Mouse (Mus musculus) small intestine, adult 2 months (tissue): Measurements from ENCODE around the gene Fbxl7. TPM values are rescaled to one million over a fixed set of nuclear protein-coding genes. Genes with fewer than 3 reads are reported as not detected.

Experiments
- H3K27ac ChIP-seq: fragments of 200-500 bp; 2 replicates; pipeline ENCODE4 v1.5.1; 2012; ENCODE audit warnings: low read depth, low read length, control low read depth, inconsistent platforms; ENCODE audit not compliant: insufficient read depth
- H3K27me3 ChIP-seq: fragments of 200-500 bp; 2 replicates; pipeline ENCODE4 v1.6.1; 2012; ENCODE audit warnings: mild to moderate bottlenecking, moderate library complexity, low read length, inconsistent platforms; ENCODE audit not compliant: control insufficient read depth, insufficient read depth
- H3K36me3 ChIP-seq: fragments of 200-500 bp; 2 replicates; pipeline ENCODE4 v1.6.1; 2012; ENCODE audit warnings: mild to moderate bottlenecking, low read length, control low read depth, inconsistent platforms; ENCODE audit not compliant: control insufficient read depth, insufficient read depth
- H3K4me1 ChIP-seq: fragments of 200-500 bp; 2 replicates; pipeline ENCODE4 v1.6.1; 2012; ENCODE audit warnings: low read length, inconsistent platforms, mixed read lengths; ENCODE audit not compliant: control insufficient read depth, insufficient read depth, insufficient read length
- H3K4me3 ChIP-seq: fragments of 200-500 bp; 2 replicates; pipeline ENCODE4 v1.5.1; 2012; ENCODE audit warnings: low read depth, mild to moderate bottlenecking, control low read depth, inconsistent platforms, low read length, moderate library complexity
- CTCF ChIP-seq: fragments of 200-500 bp; IDR thresholded peaks from 2 replicates; pipeline ENCODE4 v1.5.1; 2012; ENCODE audit warnings: low read depth, mild to moderate bottlenecking, control low read depth, inconsistent platforms, low read length, moderate library complexity, mixed read lengths; ENCODE audit not compliant: insufficient replicate concordance, insufficient read length; ENCODE audit errors: extremely low read depth
- POLR2A ChIP-seq: fragments of 200-500 bp; IDR thresholded peaks from 2 replicates; pipeline ENCODE4 v1.6.1; 2012; ENCODE audit warnings: low read depth, mild to moderate bottlenecking, control low read depth, inconsistent platforms, low read length, moderate library complexity
- WGBS: fragments of 180-500 bp; shearing (Covaris S2); methylation state at CpG from one replicate; pipeline ENCODE4 v1.1.7; 2018; 5-methylcytosine and 5-hydroxymethylcytosine counted together
- polyA plus RNA-seq: library from polyadenylated mRNA; depleted of rRNA; stranded (reverse); fragments of >200 nt; gene quantifications from 2 replicates; pipeline ENCODE4 v1.2.3, GENCODE M21; 2012

Gene Fbxl7
- polyA plus RNA-seq, 1 experiment = 1.2 TPM

DNA sequence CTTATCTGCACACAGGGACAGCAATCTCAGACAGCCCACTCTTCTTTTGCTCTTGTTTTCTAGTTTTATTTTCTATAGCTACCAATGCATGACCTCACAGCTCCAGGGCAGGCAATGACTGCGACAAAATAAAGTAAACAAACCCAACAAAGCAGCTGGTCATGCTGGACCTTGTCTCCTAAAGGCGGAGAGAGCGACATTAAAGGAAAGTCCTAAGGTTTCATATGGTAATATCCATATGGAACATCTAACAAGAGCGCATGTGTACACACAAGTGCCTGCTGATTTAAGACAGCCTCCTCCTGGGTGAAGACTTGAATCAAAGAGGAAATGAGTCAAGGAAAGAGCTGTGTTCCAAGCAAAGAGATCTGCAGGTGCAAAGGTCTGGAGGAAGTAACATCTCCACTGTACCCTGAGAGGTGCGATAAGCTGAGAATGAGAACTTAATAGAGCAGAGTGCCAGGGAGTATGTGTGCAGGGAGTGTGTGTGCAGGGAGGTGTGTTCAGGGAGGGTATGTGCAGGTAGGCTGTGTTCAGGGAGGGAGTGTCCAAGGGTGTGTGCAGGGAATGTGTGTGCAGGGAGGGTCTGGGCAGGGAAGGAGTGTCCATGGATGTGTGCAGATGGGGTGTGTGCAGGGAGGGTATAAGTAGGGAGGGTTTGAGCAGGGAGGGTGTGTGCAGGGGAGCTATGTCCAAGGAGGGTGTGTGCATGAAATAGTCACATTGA, 193.3 kb downstream of the Fbxl7 start:
- H3K27ac ChIP-seq = no peak overlapping the region
- no peaks in the 10 kb centered on the region for H3K4me1 ChIP-seq
- WGBS = 28% methylated on average over 5 of the region's 5 CpGs
- H3K4me3 ChIP-seq = no peak overlapping the region
- H3K36me3 ChIP-seq = no peaks in the 10 kb centered on the region
- TF ChIP-seq POLR2A = no peak
- no peak for TF ChIP-seq CTCF
- no peaks in the 10 kb centered on the region for H3K27me3 ChIP-seq

DNA sequence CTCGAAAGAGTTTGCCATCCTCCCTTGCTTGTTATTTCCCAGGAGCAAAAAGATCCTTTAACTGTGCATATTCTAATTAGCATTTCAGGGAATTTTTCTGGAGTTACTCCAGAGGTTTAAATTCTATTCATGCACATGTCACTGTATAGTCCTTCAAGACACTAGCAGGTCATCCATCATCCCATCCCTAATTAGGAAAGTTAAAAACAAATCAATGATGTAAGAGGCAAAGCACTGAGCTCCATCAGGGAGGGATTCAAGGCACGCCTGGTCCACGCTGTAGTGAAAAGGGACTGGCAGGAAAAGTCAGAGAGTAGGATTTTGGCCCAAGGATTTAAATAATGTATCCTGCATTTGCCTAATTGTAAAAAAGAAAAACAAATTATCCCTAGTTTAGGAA, 202.3 kb downstream of the Fbxl7 start:
- TF ChIP-seq POLR2A = no peak
- no peak for TF ChIP-seq CTCF
- no peaks in the 10 kb centered on the region for H3K27me3 ChIP-seq
- no peak overlapping the region for H3K27ac ChIP-seq
- no peak overlapping the region for H3K4me3 ChIP-seq
- 62% methylated on average over 3 of the region's 3 CpGs for WGBS
- H3K4me1 ChIP-seq = no peaks in the 10 kb centered on the region
- H3K36me3 ChIP-seq = no peaks in the 10 kb centered on the region

DNA sequence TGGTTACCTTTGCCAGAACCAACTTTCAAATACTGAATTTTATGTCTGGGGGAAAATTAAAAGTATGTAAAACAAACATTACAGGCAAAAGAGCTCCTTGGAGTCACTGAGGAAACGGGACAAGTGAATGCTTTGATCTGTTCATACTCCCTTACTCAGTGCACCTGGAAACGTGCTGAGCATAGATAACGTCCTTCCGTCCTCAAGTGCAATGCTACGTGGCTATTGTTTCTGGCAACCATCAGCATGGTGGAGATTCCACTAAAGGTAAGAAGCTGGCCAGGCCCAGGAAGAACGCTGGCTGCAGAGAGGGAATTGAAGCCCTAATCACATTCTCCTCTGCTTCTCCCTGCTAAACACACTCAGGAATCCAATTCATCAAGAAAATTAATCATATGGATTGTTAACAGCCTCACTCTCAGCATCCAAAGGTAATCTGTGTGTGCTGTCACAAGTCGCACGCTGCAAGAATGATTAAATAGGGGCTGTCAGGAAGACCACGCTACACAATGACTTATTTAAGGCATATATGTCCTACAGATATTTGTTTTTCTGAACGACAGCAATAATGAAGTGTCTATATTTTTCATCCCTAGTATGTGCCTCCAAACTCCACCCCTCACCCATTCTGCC, 206.8 kb downstream of the Fbxl7 start:
- Histone ChIP-seq H3K27me3 (no peaks in the 10 kb centered on the region), H3K36me3 (no peaks in the 10 kb centered on the region), H3K4me1 (no peaks in the 10 kb centered on the region), H3K4me3 (no peak overlapping the region), H3K27ac (no peak overlapping the region)
- TF ChIP-seq POLR2A = no peak
- no peak for TF ChIP-seq CTCF
- WGBS = 53% methylated on average over 10 of the region's 10 CpGs

DNA sequence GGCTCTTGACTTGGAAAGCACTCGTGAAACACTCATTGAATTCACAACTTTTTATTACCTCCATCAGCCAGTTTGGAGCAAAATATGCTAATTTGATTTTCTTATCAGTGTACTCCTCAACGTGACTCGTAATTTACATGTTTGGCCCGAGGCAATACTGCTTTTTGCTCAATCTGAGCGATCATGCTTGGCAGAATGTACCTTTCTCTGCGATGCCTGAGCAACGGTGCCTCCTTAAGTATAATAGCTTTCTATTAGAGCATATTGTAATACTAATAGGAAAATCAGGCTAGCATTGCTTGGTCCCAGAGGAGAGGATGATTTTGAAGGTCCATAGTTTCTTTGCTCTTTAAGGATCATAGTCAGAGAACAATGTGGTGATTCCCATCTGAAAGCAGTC, 207.7 kb downstream of the Fbxl7 start:
- Histone ChIP-seq H3K27ac (no peak overlapping the region), H3K4me1 (no peaks in the 10 kb centered on the region), H3K36me3 (no peaks in the 10 kb centered on the region), H3K27me3 (no peaks in the 10 kb centered on the region), H3K4me3 (no peak overlapping the region)
- WGBS = 63% methylated on average over 7 of the region's 7 CpGs
- TF ChIP-seq CTCF (no peak), POLR2A (no peak)

DNA sequence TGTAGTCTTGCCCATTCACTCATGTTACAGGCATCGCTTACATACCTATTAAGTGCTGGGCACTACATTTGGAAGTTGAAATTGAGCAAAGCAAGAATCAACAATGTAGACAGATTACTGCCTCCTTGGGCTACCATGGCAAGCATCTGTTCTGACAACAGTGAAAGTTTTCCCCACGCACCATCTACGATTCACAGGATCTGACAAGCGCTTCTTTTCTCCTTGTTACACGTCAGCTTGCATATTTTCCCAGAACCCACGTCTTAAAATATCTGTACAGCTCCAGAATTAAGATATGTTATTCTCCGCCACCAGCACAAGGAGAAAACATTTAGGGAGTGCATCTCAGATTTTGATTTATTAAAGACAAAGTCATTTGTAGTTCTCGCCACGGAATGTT, 213.1 kb downstream of the Fbxl7 start:
- Histone ChIP-seq H3K36me3 (no peaks in the 10 kb centered on the region), H3K27me3 (no peaks in the 10 kb centered on the region), H3K27ac (no peak overlapping the region), H3K4me3 (no peak overlapping the region), H3K4me1 (no peaks in the 10 kb centered on the region)
- WGBS = 85% methylated on average over 9 of the region's 9 CpGs
- TF ChIP-seq POLR2A = no peak
- no peak for TF ChIP-seq CTCF

DNA sequence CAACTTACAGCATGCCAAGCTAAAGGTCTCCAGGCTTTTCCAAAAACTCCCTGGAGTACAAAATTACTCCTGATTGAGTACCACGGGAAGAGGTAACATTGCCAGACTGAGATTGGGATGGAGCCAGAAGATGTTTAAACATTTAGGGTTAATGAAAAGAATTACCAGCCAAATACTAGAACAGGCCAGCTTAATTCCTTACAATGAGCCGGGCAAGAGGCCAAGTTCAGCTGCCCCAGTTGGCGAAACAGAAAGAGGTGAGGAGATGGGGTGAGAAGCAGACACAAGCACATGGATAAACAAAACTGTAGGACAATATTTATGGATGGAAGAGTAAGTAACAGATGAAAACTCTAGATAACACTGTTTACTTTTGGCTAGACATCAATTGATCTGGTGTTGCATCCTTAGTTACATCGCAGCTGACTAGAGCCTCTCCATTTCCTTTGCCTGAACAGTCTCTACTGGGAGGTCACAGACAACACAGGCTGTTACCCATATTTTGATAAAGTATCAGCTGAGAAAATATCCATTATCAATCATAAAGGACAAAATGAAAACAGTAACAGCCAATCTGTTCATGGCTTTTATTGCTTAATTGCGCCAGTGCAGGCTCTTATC, 222.0 kb downstream of the Fbxl7 start:
- TF ChIP-seq POLR2A (no peak), CTCF (no peak)
- Histone ChIP-seq H3K27me3 (no peaks in the 10 kb centered on the region), H3K4me1 (no peaks in the 10 kb centered on the region), H3K27ac (no peak overlapping the region), H3K4me3 (no peak overlapping the region), H3K36me3 (no peaks in the 10 kb centered on the region)
- WGBS = 28% methylated on average over 5 of the region's 5 CpGs

DNA sequence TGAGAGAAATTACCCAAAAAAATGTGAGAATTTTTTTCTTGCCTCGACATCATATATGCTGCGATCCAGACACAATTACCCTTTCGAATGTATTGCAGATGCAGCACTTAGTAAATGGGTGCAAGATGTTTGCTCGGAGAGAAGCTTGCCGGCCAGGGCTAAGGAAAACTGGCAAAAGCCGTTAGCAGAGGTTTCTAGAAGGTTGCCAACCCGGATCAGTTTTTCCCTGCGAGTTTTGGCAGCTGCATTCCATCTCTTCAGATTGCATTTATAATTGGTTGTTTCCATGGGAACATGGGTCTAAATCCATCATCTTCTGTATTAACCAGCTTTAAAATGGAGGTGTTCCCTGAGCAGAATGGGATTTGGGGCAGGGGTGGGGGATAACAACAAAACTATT, 240.4 kb downstream of the Fbxl7 start:
- TF ChIP-seq CTCF = no peak
- no peak for TF ChIP-seq POLR2A
- Histone ChIP-seq H3K4me1 (no peaks in the 10 kb centered on the region), H3K36me3 (no peaks in the 10 kb centered on the region), H3K4me3 (no peak overlapping the region), H3K27ac (no peak overlapping the region), H3K27me3 (no peaks in the 10 kb centered on the region)
- 86% methylated on average over 8 of the region's 8 CpGs for WGBS
